Mouse (Mus musculus): ENCODE data around the gene Irak3. TPM values are rescaled to one million over a fixed set of nuclear protein-coding genes. Genes with fewer than 3 reads are reported as not detected.

Irak3 gene
- polyA plus RNA-seq, 1 experiment from 2014 or later = 0.32 TPM

DNA sequence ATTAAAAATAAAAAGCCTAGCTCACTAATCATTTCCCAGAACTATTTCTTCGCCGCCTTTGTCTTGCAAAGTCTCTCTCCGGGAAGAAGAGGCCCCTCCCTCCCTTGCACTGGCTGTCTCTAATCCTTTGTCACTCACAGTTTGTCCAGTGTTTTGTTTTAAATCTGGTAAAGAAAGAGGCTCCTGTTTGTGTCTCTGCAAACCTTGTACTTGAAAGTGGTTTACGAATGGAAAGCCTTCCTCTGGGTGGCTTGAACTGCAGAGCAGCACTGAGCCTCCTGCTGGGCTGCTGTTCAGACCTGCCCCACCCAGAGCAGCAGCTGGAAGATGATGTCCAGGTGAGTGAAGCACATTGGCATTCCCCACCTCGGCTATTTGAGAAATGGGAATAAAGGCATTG lies 30.6 kb downstream of the Irak3 start:
- H3K27ac ChIP-seq (ENCODE audit: low read depth, low read length) = no peak overlapping the region
- WGBS = 41% methylated on average over 5 of the region's 5 CpGs
- no peak for ATAC-seq (ENCODE audit: low read depth)
- no peaks in the 10 kb centered on the region for H3K9me3 ChIP-seq (ENCODE audit: control insufficient read depth, low read length)
- H3K36me3 ChIP-seq (ENCODE audit: control insufficient read depth, insufficient read depth, low read length) = no peaks in the 10 kb centered on the region
- no peaks in the 10 kb centered on the region for H3K4me1 ChIP-seq (ENCODE audit: control insufficient read depth, insufficient read depth, low read length)
- H3K27me3 ChIP-seq (ENCODE audit: control insufficient read depth, insufficient read depth, low read length) = no peaks in the 10 kb centered on the region
- no peak overlapping the region for H3K4me2 ChIP-seq (ENCODE audit: low read depth, low read length)
- H3K9ac ChIP-seq (replicated peaks; ENCODE audit: low read depth, low read length) = no peak overlapping the region
- H3K4me3 ChIP-seq (ENCODE audit: low read depth, low read length) = no peak overlapping the region

DNA sequence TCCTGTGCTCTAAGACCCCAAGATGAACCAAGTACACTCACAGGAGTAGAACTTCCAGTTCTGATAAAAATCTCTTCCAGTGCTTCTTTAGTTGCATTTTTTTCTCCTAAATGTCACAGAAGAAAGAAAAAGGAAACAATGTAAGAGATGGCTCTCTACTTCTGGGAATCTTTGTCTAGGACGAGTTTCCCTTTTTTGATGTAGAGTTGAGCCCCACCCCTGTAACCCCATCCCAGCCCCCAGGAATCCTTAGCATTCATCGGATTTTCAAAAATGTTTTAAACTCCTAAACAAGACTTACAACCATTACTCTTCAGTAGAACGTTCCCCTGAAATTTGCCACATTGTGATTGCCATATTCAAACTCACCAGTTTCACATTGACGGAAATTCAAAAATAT lies 31.7 kb downstream of the Irak3 start:
- no peak for ATAC-seq (ENCODE audit: low read depth)
- no peaks in the 10 kb centered on the region for H3K36me3 ChIP-seq (ENCODE audit: control insufficient read depth, insufficient read depth, low read length)
- no peaks in the 10 kb centered on the region for H3K27me3 ChIP-seq (ENCODE audit: control insufficient read depth, insufficient read depth, low read length)
- WGBS = 82% methylated on average over 4 of the region's 4 CpGs
- no peak overlapping the region for H3K4me2 ChIP-seq (ENCODE audit: low read depth, low read length)
- no peak overlapping the region for H3K9ac ChIP-seq (replicated peaks; ENCODE audit: low read depth, low read length)
- no peaks in the 10 kb centered on the region for H3K4me1 ChIP-seq (ENCODE audit: control insufficient read depth, insufficient read depth, low read length)
- H3K9me3 ChIP-seq (ENCODE audit: control insufficient read depth, low read length) = no peaks in the 10 kb centered on the region
- H3K4me3 ChIP-seq (ENCODE audit: low read depth, low read length) = no peak overlapping the region
- no peak overlapping the region for H3K27ac ChIP-seq (ENCODE audit: low read depth, low read length)

DNA sequence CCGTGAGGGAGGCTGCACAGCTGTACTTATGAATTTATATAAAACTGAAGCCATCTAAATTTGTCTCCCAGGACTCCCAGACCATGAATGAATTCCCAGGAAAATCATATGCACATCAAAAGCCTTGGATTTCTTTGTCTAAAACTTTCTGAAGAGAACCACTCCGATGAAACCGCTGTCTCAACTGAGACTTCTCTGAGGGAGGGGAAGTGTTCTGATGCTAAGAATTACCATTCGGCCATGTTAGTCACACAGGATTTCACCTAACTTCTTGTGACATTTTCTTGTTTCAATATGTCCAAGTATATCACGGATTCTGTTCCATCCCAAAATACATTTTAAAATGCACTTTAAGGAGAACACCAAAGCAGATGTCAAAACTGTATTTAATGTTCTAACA lies 32.1 kb downstream of the Irak3 start:
- Histone ChIP-seq H3K4me3 (ENCODE audit: low read depth, low read length) (no peak overlapping the region), H3K4me1 (ENCODE audit: control insufficient read depth, insufficient read depth, low read length) (no peaks in the 10 kb centered on the region), H3K9ac (replicated peaks; ENCODE audit: low read depth, low read length) (no peak overlapping the region), H3K27ac (ENCODE audit: low read depth, low read length) (no peak overlapping the region), H3K4me2 (ENCODE audit: low read depth, low read length) (no peak overlapping the region), H3K36me3 (ENCODE audit: control insufficient read depth, insufficient read depth, low read length) (no peaks in the 10 kb centered on the region), H3K9me3 (ENCODE audit: control insufficient read depth, low read length) (no peaks in the 10 kb centered on the region), H3K27me3 (ENCODE audit: control insufficient read depth, insufficient read depth, low read length) (no peaks in the 10 kb centered on the region)
- 78% methylated on average over 5 of the region's 5 CpGs for WGBS
- ATAC-seq (ENCODE audit: low read depth) = no peak

DNA sequence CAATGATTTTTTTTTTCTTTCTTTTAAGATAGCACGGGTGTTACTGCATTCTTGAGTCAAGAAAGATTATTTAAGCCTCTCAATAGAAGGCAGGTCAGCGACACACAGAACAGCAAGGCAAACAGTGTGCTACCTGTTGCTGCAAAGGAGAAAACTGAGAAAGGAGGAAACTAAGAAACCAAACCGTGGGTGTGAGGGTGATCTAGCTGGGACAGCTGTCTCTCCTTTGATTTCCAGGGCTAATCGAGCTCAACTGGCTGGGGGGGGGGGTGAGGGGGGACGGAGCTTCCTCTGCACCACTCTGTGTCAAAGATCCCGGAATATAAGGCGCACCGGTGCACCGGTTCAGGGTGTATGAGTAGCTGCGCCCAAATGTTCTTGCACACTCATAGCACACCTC lies 32.9 kb downstream of the Irak3 start:
- no peak overlapping the region for H3K4me2 ChIP-seq (ENCODE audit: low read depth, low read length)
- WGBS = 58% methylated on average over 10 of the region's 10 CpGs
- H3K27me3 ChIP-seq (ENCODE audit: control insufficient read depth, insufficient read depth, low read length) = no peaks in the 10 kb centered on the region
- H3K36me3 ChIP-seq (ENCODE audit: control insufficient read depth, insufficient read depth, low read length) = no peaks in the 10 kb centered on the region
- ATAC-seq (ENCODE audit: low read depth) = no peak
- no peaks in the 10 kb centered on the region for H3K9me3 ChIP-seq (ENCODE audit: control insufficient read depth, low read length)
- H3K4me1 ChIP-seq (ENCODE audit: control insufficient read depth, insufficient read depth, low read length) = no peaks in the 10 kb centered on the region
- no peak overlapping the region for H3K27ac ChIP-seq (ENCODE audit: low read depth, low read length)
- H3K9ac ChIP-seq (replicated peaks; ENCODE audit: low read depth, low read length) = no peak overlapping the region
- no peak overlapping the region for H3K4me3 ChIP-seq (ENCODE audit: low read depth, low read length)

DNA sequence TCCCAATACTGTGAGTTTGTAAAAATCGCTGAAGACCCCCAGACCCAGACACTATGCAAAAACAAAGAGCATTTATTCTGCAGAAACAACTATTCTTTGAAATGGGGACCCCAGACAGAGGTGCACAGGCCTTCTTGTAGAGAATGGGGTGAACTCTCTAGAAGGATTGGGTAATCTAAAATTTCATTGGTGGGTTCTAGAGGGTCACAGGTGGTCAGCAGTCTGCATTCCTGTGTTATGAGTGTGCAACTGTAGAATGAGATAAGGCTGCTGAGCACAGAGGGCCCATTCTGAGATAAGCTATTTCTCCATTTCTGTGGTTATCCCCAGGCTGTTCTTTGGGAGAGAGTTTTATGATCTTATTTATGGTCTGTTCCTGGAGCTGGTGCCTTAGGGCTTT lies 33.9 kb downstream of the Irak3 start:
- 71% methylated on average over 1 of the region's 1 CpGs for WGBS
- no peaks in the 10 kb centered on the region for H3K4me1 ChIP-seq (ENCODE audit: control insufficient read depth, insufficient read depth, low read length)
- H3K4me2 ChIP-seq (ENCODE audit: low read depth, low read length) = no peak overlapping the region
- H3K27ac ChIP-seq (ENCODE audit: low read depth, low read length) = no peak overlapping the region
- H3K9me3 ChIP-seq (ENCODE audit: control insufficient read depth, low read length) = no peaks in the 10 kb centered on the region
- no peak overlapping the region for H3K9ac ChIP-seq (replicated peaks; ENCODE audit: low read depth, low read length)
- no peaks in the 10 kb centered on the region for H3K27me3 ChIP-seq (ENCODE audit: control insufficient read depth, insufficient read depth, low read length)
- no peak for ATAC-seq (ENCODE audit: low read depth)
- no peak overlapping the region for H3K4me3 ChIP-seq (ENCODE audit: low read depth, low read length)
- no peaks in the 10 kb centered on the region for H3K36me3 ChIP-seq (ENCODE audit: control insufficient read depth, insufficient read depth, low read length)

DNA sequence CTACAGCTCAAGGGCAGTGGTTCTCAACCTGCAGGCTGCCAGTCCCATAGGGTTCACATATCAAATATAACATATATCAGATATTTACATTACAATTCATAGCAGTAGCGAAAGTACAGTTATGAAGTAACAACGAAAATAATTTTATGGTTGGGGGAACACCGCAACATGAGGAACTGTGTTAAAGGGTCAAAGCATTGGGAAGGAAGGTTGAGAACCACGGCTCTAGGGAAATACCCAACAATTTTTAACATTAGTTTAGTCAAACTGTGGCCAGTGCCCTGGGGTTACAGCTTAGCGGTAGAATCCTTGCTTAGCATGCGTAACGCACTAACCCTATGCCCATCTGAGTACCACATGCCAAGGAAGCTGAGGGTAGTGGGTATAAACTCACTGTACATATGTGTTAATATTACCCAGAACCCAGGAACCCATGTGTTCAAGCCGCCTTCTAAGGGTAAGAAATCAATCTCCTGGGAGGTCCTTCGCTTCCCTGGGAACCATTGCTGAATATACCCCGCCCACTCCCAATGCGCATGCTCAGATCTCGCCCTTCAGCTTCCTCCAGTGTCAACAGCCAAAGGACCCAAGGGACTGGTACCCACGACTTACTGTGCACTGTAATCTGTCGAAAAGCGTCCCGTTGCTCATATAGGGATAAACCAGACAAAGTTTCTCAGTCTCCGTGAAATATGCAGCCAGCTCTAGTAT lies 36.0 kb downstream of the Irak3 start:
- ATAC-seq (ENCODE audit: low read depth) = no peak
- Histone ChIP-seq H3K4me1 (ENCODE audit: control insufficient read depth, insufficient read depth, low read length) (no peaks in the 10 kb centered on the region), H3K9ac (replicated peaks; ENCODE audit: low read depth, low read length) (no peak overlapping the region), H3K27me3 (ENCODE audit: control insufficient read depth, insufficient read depth, low read length) (no peaks in the 10 kb centered on the region), H3K36me3 (ENCODE audit: control insufficient read depth, insufficient read depth, low read length) (no peaks in the 10 kb centered on the region), H3K27ac (ENCODE audit: low read depth, low read length) (no peak overlapping the region), H3K4me2 (ENCODE audit: low read depth, low read length) (no peak overlapping the region), H3K4me3 (ENCODE audit: low read depth, low read length) (no peak overlapping the region), H3K9me3 (ENCODE audit: control insufficient read depth, low read length) (no peaks in the 10 kb centered on the region)
- 91% methylated on average over 17 of the region's 17 CpGs for WGBS

DNA sequence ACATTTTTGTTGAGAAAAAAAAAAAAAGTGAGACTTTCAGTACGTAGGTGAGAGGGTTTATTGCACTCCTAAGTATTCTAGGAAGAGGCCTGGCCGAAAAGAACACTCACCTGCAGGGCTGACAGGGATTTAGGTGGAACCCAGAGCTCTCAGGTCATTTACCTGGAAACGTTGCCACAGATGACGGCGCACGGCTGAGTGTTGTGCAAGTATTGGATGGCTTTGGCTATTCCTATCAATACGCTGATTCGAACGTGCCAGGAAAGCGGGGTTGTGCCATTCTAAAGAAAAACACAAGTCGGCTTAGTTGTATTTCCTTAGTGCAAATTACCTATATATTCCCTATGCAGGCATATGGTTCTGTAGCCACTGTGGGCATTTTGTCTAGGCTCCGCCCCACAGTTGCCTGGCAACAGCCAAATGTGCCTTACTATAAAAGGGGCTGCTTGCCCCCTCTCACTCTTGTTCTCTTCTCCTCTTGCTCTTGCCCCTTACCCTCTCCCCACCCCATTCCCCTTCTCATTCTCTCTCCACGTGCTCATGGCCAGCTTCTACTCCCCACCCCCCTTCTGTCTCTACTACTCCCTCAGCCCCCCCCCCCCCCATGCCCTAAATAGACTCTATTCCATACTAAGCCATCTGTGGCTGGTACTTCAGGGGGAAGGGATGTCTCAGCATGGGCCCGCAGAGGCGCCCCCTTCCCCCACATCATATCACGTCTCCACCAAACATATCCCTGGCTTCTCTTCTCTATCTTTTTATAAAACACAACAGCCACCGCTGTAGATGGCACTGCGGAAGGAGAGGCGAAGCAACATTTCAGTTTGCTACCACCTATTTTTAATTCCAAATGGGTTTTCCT lies 36.8 kb downstream of the Irak3 start:
- Histone ChIP-seq H3K9ac (replicated peaks; ENCODE audit: low read depth, low read length) (no peak overlapping the region), H3K9me3 (ENCODE audit: control insufficient read depth, low read length) (no peaks in the 10 kb centered on the region), H3K27me3 (ENCODE audit: control insufficient read depth, insufficient read depth, low read length) (no peaks in the 10 kb centered on the region), H3K36me3 (ENCODE audit: control insufficient read depth, insufficient read depth, low read length) (no peaks in the 10 kb centered on the region), H3K4me1 (ENCODE audit: control insufficient read depth, insufficient read depth, low read length) (no peaks in the 10 kb centered on the region), H3K27ac (ENCODE audit: low read depth, low read length) (no peak overlapping the region), H3K4me3 (ENCODE audit: low read depth, low read length) (no peak overlapping the region), H3K4me2 (ENCODE audit: low read depth, low read length) (no peak overlapping the region)
- 87% methylated on average over 19 of the region's 19 CpGs for WGBS
- no peak for ATAC-seq (ENCODE audit: low read depth)

DNA sequence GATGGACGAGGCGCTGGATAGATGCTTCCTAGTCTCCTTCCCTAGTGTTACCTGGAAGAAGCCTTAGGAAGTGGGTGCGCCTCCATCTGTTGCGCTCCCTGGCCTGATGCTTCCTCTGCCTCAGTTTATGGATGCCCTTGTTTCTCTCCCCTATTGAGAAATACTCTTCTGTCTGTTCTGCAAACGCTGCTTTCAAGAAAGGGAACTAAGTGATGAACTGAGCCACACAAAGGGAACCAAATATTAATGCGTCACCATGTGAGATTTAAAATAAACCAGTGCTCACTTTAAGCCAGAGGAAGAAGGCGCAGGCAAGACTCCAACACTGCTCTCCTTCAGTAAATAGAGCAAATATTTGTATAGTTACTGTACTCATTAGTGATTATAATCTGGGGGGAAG lies 38.4 kb downstream of the Irak3 start:
- WGBS = 93% methylated on average over 7 of the region's 7 CpGs
- Histone ChIP-seq H3K36me3 (ENCODE audit: control insufficient read depth, insufficient read depth, low read length) (no peaks in the 10 kb centered on the region), H3K4me3 (ENCODE audit: low read depth, low read length) (no peak overlapping the region), H3K4me1 (ENCODE audit: control insufficient read depth, insufficient read depth, low read length) (no peaks in the 10 kb centered on the region), H3K27me3 (ENCODE audit: control insufficient read depth, insufficient read depth, low read length) (no peaks in the 10 kb centered on the region), H3K9me3 (ENCODE audit: control insufficient read depth, low read length) (no peaks in the 10 kb centered on the region), H3K27ac (ENCODE audit: low read depth, low read length) (no peak overlapping the region), H3K9ac (replicated peaks; ENCODE audit: low read depth, low read length) (no peak overlapping the region), H3K4me2 (ENCODE audit: low read depth, low read length) (no peak overlapping the region)
- no peak for ATAC-seq (ENCODE audit: low read depth)

DNA sequence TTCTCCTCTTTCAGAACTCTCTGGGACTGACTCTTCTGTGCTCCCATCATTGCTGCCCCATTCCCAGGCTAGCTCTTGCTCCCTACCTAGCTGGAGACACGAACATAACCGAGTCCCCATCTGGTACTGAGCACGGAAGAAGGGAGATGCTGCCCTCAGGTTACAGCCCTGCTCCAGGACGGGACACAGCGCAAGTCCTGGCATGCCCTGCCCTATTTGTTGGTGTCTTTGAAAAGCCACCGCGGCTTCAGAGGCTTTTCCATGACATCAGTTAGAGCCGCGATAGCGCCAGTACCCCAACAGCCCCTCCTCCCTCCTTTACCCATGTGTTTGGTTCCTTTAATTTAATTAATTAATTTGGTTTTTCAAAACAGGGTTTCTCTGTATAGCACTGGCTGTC lies 39.1 kb downstream of the Irak3 start:
- H3K4me3 ChIP-seq (ENCODE audit: low read depth, low read length) = no peak overlapping the region
- 90% methylated on average over 10 of the region's 10 CpGs for WGBS
- no peak for ATAC-seq (ENCODE audit: low read depth)

More for the DNA sequence above, 39.1 kb downstream of the Irak3 start:
- no peaks in the 10 kb centered on the region for H3K9me3 ChIP-seq (ENCODE audit: control insufficient read depth, low read length)
- no peak overlapping the region for H3K27ac ChIP-seq (ENCODE audit: low read depth, low read length)
- H3K27me3 ChIP-seq (ENCODE audit: control insufficient read depth, insufficient read depth, low read length) = no peaks in the 10 kb centered on the region
- H3K4me1 ChIP-seq (ENCODE audit: control insufficient read depth, insufficient read depth, low read length) = no peaks in the 10 kb centered on the region
- H3K9ac ChIP-seq (replicated peaks; ENCODE audit: low read depth, low read length) = no peak overlapping the region
- no peak overlapping the region for H3K4me2 ChIP-seq (ENCODE audit: low read depth, low read length)
- H3K36me3 ChIP-seq (ENCODE audit: control insufficient read depth, insufficient read depth, low read length) = no peaks in the 10 kb centered on the region

All from neural tube, embryonic 14.5 days (tissue).